Mouse (Mus musculus): Measurements from ENCODE around the gene Exosc1. TPM values are rescaled to one million over a fixed set of nuclear protein-coding genes. Genes with fewer than 3 reads are reported as not detected.

Gene Exosc1
- 46.8 TPM for total RNA-seq (2023)

GRCm38 (mm10) chr19:41933179-41934086, at the start of gene Exosc1, which contains the start of gene Zdhhc16:
Gene Exosc1 (minus strand): TSS chr19:41933423.
Gene Zdhhc16 (plus strand): TSS chr19:41933480.

GRCm38 (mm10) chr19:41981595-41981927, 48.3 kb upstream of the Exosc1 start, which contains the start of gene Ubtd1:
Gene Ubtd1 (plus strand): TSS chr19:41981763.

GRCm38 (mm10) chr19:41980819-41981594, 47.8 kb upstream of the Exosc1 start, which contains the start of gene Mms19:
Gene Mms19 (minus strand): TSS chr19:41981157.

GRCm38 (mm10) chr19:41911178-41912073, 21.8 kb downstream of the Exosc1 start, which contains the start of gene Pgam1:
Gene Pgam1 (plus strand): TSS chr19:41911923.

GRCm38 (mm10) chr19:41895460-41896318, 37.5 kb downstream of the Exosc1 start, which contains the start of gene Rrp12:
Gene Rrp12 (minus strand): TSS chr19:41896173.

Other genes starting within 250 kb of the Exosc1 start
- 0.21 TPM for gene Slit1, start 189.8 kb downstream of the Exosc1 start, total RNA-seq (2023)
- gene Arhgap19, start 131.4 kb downstream of the Exosc1 start, total RNA-seq (2023): 2.7 TPM
- gene Frat1, start 103.5 kb downstream of the Exosc1 start, total RNA-seq (2023): 72.4 TPM
- 138 TPM for gene Frat2, start 85.3 kb downstream of the Exosc1 start, total RNA-seq (2023)
- gene Rrp12, start 37.2 kb downstream of the Exosc1 start, total RNA-seq (2023): 29.6 TPM
- gene Pgam1, start 21.5 kb downstream of the Exosc1 start, total RNA-seq (2023): 50.5 TPM
- 37.5 TPM for gene Zdhhc16, start 57 bp upstream of the Exosc1 start, total RNA-seq (2023)
- 135 TPM for gene Mms19, start 47.7 kb upstream of the Exosc1 start, total RNA-seq (2023)
- 7.4 TPM for gene Ubtd1, start 48.3 kb upstream of the Exosc1 start, total RNA-seq (2023)
- not detected for gene Ankrd2, start 102.6 kb upstream of the Exosc1 start, total RNA-seq (2023)
- gene Hoga1, start 112.2 kb upstream of the Exosc1 start, total RNA-seq (2023): not detected
- gene 4933411K16Rik, start 118.8 kb upstream of the Exosc1 start, total RNA-seq (2023): not detected
- 0.41 TPM for gene Morn4, start 152.9 kb upstream of the Exosc1 start, total RNA-seq (2023)
- 51.7 TPM for gene Pi4k2a, start 157.0 kb upstream of the Exosc1 start, total RNA-seq (2023)
- gene Avpi1, start 195.6 kb upstream of the Exosc1 start, total RNA-seq (2023): 7.4 TPM
- 10.8 TPM for gene Marveld1, start 214.0 kb upstream of the Exosc1 start, total RNA-seq (2023)
- gene Zfyve27, start 230.5 kb upstream of the Exosc1 start, total RNA-seq (2023): 68.8 TPM